Mouse (Mus musculus) megakaryocyte, adult 5-6 weeks (primary cell): Measurements from ENCODE around the gene Mfap2. TPM values are rescaled to one million over a fixed set of nuclear protein-coding genes. Genes with fewer than 3 reads are reported as not detected.

ENCODE experiments used
- ATAC-seq: 2 replicates; pipeline ENCODE4 v1.8.0; 2016; ENCODE audit warnings: mild to moderate bottlenecking, inconsistent platforms; ENCODE audit not compliant: poor library complexity, severe bottlenecking
- total RNA-seq, 2 experiments: library from RNA; stranded (forward) in 1 of 2; stranded (reverse) in 1 of 2; fragments of 153-499, 151-499 nt in 1 of 2; fragments of 221-1000, 200-1000 nt in 1 of 2; gene quantifications; 2 replicates each; pipeline versions ENCODE4 v1.2.3 to v1.2.4; 2015 to 2017

The Mfap2 gene
- total RNA-seq (2015) (not detected in 2 replicates), total RNA-seq (2017) (not detected in 2 replicates)

GRCm38 (mm10) chr4:141010118-141010517 is at the start of gene Mfap2:
TSS of gene Mfap2 (plus strand) at chr4:141010418.
- no peak for ATAC-seq

- peak; percentile 91 for ATAC-seq
These were observed 49.3 kb upstream of the Mfap2 start, which contains the start of gene Sdhb for GRCm38 (mm10) chr4:140960781-140961466. TSS of gene Sdhb (plus strand) at chr4:140961203.

GRCm38 (mm10) chr4:140961467-140962206 is 48.6 kb upstream of the Mfap2 start:
- ATAC-seq, result no peak; the same call in 1 of the 2 replicates

GRCm38 (mm10) chr4:140962207-140962909 is 47.9 kb upstream of the Mfap2 start:
- ATAC-seq, result no peak

GRCm38 (mm10) chr4:140962950-140963349 is 47.3 kb upstream of the Mfap2 start:
- ATAC-seq, result no peak

- ATAC-seq, result no peak
These were observed 46.1 kb upstream of the Mfap2 start for GRCm38 (mm10) chr4:140963941-140964597.

GRCm38 (mm10) chr4:140964620-140965019 is 45.6 kb upstream of the Mfap2 start:
- peak; percentile 49 for ATAC-seq

- ATAC-seq, result no peak
These were observed 42.6 kb upstream of the Mfap2 start for GRCm38 (mm10) chr4:140967386-140968159.

GRCm38 (mm10) chr4:140971691-140972090 is 38.5 kb upstream of the Mfap2 start:
- no peak for ATAC-seq

GRCm38 (mm10) chr4:140974408-140974807 is 35.8 kb upstream of the Mfap2 start:
- no peak for ATAC-seq

GRCm38 (mm10) chr4:140975356-140975755 is 34.9 kb upstream of the Mfap2 start:
- peak; percentile 76 for ATAC-seq

- no peak for ATAC-seq
These were observed 32.9 kb upstream of the Mfap2 start for GRCm38 (mm10) chr4:140977278-140977677.

- ATAC-seq, result 0 out of 2 replicates have a peak, but pooled peaks have one; percentile 38
These were observed 32.1 kb upstream of the Mfap2 start for GRCm38 (mm10) chr4:140977886-140978692.

- no peak for ATAC-seq
These were observed 28.6 kb upstream of the Mfap2 start for GRCm38 (mm10) chr4:140981605-140982004.

- ATAC-seq, result no peak
These were observed 27.4 kb upstream of the Mfap2 start for GRCm38 (mm10) chr4:140982808-140983207.

- peak; percentile 91 for ATAC-seq
These were observed 26.8 kb upstream of the Mfap2 start for GRCm38 (mm10) chr4:140983442-140983841.

GRCm38 (mm10) chr4:140984544-140984943 is 25.7 kb upstream of the Mfap2 start:
- no peak for ATAC-seq

GRCm38 (mm10) chr4:140986024-140986710 is 24.1 kb upstream of the Mfap2 start:
- ATAC-seq, result no peak
